Mouse (Mus musculus): ENCODE data around the gene Caly.
A peak's percentile ranks its signal among the peaks of the same experiment; 100 is the strongest.

Gene Caly

DNA sequence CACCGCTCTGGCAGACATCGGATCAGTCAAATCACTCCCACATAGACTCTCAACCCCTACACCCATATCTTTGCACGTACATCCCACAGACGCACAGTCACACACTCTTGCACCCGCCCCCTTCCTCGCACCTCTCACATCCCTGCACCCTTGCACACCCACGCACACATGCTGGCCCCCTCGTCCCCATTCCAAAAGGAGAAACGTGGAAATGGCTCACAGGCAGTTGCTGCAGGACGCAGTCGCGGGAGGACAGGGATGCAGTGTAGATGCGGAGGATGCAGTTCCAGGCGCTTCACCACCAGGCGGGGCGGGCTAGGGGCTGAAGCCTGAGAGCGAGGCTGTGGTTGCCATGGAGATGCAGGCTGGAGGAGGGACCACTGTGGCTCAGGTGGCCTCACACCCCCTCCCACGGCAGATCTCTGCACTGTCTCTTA, at the start of gene Caly:
Caly (minus strand) TSS at position 307 of the 437 bp plus-strand sequence.
- peak in 1 of 2 experiments; percentile 13 for DNase-seq (ENCODE audit: low spot score in 2 of 2)

DNA sequence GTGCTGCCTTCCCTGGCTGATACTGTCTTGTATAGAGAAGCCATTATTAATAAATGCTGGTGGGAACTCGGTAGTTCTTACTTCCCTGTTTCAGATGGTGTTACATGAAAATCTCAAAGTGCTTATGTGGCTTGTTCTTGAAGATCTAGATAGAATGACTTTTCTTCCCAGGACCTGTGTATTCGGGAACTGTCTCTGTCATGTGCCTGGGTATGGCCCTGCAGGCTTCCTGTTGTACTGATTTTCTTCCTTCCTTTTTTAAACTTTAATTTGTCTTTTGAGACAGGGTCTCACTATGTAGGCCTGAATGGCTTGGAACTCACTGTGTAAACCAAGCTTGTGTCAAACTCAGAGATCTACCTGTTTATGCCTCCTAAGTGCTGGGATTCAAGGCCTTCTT, 45.6 kb upstream of the Caly start:
- DNase-seq (ENCODE audit: low spot score in 2 of 2), result no peak

DNA sequence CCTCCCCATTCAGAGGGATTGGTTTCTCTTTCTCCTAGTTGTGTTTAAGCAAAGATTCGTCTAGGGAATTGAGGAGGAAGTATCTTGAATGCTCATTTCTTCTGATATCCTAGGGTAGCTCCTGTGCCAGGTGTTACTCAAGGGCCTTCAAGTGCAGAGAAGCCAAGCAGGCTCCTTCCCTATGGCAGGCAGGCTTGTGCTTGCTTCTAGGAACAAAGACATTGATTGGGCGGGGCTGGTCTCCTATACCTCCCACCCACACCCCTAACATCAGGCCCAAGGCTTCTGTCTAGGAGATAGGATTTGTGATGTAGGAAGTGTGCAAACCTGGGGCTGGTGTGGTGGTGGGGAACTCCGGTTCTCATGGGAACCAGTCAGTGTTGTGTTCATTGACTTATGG, 44.6 kb upstream of the Caly start:
- no peak for DNase-seq (ENCODE audit: low spot score in 2 of 2)

DNA sequence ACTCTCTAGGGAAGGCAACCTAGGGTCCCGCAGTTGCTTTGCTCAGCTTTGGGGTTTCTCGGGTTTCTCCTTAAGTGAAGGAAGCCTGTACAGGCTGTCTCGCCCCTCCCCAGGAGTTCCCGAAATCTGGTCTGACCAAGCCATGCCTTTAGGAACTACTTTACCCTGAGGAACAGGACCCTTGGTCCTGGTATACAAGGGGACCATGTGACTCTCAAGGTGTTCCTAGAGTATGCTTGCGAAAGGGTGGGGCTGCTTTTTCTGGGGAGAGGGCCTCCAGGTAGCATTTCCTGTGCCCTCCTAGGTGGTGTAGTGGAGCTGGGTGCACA, 43.6 kb upstream of the Caly start:
- DNase-seq (ENCODE audit: low spot score in 2 of 2), result no peak

DNA sequence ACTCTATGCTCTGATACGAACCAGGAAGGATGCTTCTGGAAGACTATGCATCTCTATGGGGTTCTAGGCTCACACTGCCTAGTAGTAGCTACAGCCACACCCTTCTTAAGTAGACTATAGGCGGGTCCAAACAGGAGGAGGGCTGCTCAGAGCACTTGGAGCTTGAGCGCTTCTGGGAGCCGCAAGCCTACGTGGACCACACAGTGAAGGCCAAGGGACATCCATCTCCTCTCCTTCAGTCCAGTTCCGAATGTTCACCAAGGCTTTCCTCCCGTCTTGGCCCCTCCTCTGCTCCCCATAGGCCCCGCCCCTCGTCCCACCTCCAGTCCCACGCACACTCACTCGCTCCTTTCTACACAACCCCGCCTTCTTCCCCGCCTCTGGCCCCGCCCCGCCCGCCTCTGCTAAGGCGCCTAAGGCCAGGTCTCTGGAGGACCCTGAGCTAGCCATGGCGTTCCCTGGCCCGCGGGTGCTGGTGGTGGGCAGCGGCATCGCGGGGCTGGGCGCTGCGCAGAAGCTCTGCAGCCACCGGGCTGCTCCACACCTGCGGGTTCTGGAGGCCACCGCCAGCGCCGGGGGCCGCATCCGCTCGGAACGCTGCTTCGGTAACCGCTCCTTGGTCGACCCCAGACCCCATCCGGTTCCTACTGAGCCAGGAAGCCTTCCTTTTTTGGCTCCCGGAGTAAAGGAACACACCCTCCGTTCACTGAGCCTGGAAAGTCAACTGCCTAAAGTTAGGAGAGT, 43.1 kb upstream of the Caly start:
- DNase-seq (ENCODE audit: low spot score in 2 of 2), result peak; percentile 81 to 89

DNA sequence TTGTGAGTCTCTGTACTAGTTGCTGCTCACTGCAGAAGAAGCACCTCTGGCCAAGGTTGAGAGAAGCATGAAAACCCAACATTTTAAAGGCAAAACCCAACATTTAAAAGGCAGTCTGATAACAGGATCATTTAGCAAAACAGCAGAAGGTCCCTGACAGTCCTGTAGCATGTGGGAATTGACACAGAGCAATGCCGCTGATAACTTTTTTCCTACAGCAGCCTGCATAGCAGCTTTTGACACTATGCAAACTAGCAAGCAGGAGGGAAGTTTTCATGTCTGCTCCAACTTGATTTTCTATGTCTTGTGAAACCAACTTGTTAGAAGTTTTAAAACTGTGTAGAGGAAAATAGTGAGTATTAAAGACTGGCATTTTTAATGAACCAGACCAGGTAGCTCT, 42.0 kb upstream of the Caly start:
- no peak for DNase-seq (ENCODE audit: low spot score in 2 of 2)

DNA sequence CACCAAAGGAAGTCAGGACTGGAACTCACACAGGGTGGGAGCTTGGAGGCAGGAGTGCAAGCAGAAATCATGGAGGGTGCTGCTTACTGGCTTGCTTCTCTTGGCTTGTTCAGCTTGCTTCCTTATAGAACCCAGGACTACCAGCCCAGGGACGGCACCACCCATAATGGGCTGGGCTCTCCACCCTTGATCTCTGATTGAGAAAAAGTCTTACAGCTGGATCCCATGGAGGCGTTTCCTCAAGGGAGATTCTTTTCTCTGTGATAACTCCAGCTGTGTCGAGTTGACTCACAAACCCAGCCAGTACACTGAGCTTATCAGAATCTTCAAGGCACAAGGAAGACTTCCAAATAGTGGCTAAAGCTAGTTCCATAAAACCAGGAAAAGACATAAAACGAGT, 40.4 kb upstream of the Caly start:
- DNase-seq (ENCODE audit: low spot score in 2 of 2), result no peak

DNA sequence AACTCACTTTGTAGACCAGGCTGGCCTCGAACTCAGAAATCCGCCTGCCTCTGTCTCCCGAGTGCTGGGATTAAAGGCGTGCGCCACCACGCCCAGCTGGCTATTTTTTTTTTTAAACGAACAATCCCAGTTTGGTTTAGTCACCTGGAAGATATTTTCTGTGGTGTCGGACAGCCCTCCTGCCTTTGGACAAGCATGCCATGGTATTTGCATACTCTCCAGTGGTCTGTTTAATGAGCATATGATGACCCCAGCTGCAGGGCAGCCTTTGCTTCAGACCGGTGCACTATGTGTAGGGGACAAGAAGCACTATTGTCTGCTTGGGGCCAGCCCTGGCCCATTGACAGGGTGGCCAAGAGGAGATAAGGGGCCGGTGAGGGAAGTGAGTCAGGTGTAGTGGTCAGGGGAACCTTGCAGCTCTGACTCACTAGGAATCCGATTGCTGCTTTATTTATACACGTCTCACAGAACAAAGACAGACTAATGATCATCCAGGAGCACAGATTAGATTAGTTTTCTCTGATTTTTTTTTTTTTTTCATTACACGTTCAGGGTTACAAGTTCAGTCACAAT, 39.1 kb upstream of the Caly start:
- DNase-seq (ENCODE audit: low spot score in 2 of 2), result no peak

DNA sequence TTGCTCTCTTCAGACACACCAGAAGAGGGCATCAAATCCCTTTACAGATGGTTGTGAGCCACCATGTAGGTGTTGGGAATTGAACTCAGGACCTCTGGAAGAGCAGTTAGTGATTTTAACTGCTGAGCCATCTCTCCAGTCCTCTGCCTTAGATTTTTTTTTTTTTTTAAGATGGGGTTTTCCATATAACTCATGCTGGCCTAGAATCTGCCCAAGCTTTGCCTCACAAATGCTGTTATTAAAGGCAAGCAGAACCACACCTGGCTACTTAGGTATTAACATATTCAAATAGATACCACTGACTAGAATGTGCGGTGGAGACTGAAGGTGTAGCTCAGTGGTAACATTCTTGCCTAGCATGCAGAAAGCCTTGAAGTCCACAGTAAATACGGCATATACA, 38.1 kb upstream of the Caly start:
- no peak for DNase-seq (ENCODE audit: low spot score in 2 of 2)

DNA sequence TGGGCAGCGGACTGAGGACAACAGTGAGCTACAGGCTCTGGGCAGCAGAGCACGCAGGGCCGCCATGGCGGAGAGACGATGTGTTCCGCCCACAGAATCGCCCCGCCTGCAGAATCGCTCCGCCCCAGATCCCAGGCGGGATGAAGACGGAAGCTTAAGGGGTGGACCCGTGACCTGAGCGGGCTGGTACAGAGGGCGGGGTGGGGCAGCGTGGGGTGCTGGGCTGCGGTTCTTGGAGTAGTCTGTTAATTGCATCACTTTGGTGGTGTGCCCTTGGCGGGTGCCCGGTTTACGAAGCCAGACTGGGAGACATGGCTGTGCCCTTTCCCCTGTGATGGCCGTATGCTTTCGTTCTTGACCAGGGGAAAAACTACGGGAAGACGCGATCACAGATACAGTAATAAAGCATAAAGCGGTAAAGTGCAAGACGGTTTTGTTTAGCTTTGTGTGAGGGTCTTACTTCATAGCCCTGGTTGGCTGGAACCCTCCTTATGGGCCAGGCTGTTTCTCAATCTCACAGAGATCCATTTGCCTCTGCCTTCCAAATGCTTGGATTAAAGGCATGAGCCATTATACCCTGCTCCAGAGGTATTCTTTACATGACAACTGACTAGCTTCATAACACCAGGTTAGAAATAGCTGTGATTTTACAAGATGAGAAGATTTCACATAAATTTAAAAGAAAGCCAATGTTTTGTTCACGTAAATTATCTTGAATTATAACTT, 34.1 kb upstream of the Caly start, which contains the start of gene Echs1:
Echs1 (minus strand) TSS at position 148 of the 726 bp plus-strand sequence.
- DNase-seq (ENCODE audit: low spot score in 2 of 2), result peak; percentile 86 to 88

DNA sequence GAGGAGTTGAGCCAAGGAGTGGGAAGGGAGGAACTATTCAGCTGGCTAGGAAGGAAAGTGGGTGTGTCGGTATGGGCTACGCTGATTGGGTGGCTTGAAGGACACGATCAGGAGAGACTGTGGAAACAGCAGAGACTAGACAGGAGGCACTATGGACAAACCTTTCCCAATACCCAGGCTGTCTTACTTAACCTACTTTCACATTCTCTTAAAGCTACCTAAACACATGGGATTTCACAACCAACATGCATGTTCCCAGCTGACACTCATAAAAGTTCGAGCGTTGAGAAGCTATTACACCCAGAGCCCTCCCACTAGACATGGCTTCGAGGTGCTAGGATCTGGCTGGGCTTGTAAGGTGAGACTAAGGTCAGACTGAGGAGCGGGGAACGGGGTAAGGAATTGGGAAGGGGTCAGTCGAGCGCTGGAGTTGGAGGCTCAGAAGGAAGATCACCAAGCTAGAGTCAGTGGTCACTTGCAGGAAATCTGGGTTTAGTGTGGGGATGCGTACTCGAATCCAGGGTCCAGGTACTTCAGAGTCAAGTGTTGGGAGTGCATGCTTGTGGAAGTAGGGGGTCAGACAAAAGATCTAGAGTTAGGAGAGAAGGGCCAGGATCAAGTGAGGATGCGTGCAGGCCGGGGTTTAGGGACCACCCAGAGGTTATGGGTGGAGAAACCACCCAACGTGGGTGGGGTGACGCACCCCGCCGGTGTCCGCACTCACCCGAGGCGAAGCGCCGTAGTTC, 33.4 kb upstream of the Caly start, which contains the start of gene Paox:
Paox (plus strand) TSS at position 217 of the 746 bp plus-strand sequence.
- no peak for DNase-seq (ENCODE audit: low spot score in 2 of 2)

DNA sequence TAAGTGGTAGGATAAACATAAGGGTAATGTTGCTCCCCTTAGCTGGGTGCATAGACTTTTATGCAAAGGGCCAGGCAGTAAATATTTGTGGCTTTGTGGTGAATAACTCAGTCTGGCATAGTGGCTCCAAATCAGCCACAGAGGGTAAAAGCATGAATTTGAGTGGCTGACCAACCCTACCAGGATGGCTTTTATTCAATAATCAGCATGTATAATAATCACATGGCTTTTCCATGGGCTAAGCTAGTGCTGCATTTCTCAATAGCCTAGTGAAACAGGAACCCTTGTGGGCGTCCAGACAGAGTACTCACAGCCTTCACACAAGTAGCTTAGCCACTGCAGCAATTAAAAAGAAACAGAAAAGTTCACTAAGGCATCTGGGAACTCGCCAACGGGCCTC, 29.6 kb upstream of the Caly start:
- DNase-seq (ENCODE audit: low spot score in 2 of 2), result no peak

DNA sequence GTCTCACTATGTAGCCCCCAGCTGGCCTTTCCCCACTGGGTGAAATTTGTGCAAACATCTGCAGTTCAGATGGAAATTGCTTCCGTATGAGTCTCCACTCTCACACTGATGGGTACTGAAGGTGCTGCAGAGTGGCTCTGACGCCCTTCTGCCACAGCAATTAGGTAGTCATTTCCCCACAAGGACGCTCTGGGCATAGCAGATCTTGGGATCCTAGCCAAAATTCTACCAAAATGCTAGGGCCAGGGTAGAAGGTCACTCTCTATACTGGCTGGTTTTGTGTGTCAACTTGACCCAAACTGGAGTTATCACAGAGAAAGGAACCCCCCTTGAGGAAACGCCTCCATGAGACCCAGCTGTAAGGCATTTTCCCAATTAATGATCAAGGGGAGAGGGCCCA, 21.7 kb upstream of the Caly start:
- DNase-seq (ENCODE audit: low spot score in 2 of 2), result no peak

DNA sequence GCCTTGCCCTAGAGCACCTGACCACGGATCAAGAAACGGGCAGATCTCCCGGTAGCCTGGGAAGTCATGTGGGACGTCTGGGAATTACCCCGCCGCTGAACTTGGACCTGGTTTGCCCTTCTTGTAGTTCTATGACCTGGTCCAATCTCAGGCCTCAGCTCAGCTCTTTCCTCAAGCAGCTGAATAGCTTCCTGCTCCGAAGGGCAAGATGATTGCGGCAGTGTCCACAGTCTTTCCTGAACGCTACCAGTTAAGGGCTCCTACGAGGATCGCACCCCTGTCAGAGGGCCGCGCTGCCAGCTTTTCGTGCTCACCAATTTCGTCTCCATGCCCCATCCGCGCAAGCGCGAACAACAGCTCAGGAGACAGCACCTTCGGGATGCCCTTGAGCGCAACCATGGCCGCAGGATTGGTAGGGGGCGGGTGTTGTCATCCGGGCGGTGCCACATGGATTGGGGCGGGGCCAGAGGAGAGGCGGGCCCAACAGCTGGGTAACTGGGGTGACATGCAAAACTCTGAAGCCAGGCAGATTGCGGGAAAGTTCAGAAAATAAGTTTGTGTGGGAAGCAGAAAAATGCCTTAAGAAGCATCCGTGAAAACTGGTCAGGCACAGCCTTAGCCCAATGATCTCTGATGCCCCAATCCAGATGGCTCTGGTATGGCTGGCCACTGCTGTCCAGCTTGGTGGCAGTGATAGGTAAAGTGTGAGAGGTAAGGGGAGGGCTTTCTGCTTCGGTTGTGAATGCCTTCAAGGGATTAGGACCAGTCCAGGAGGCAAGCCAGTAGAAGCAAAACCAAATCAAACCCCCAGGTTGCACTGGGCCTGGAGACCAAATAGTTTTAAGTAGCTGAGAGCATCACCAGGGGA, 19.9 kb upstream of the Caly start, which contains the start of gene Fuom:
Fuom (minus strand) TSS at position 449 of the 868 bp plus-strand sequence.
- DNase-seq (ENCODE audit: low spot score in 2 of 2), result peak; percentile 57 to 78

DNA sequence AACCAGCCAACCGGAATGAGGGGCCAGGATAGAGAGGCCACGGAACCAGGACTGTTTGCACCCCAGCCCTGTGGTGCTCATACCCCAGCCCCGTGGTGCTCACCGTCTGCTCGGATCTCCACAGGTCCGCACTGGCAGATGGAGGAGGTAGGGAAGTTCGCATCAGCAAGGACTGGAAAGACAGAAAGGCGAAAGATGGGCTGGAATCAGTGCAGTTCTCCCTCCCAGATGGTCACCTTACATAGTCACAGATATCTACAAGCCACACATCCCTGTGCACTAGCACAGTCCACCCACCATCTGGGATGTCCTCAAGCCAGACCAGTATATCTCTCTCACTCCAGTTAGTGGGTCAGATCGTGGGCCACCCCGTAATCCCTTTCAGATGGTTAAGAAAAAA, 19.1 kb upstream of the Caly start:
- no peak for DNase-seq (ENCODE audit: low spot score in 2 of 2)

DNA sequence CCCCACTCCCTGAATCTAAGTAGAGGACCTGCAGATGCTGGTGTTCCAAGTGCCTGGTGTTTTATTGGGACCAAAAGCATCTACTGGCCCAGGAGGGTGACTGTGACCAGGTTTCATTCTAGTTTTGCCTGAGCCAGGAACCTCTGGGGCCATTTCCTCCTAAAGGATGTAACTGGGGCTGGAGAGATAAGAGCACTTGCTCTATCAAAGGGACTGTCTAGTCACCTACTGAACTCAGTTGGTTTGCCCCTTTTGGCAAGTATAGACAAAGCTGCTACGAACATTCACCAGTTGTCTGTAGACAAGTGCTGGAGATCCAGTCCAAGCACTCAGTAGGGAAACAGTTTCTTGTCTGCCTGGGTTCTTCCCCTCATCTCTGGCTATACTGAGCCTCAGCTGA, 16.1 kb upstream of the Caly start:
- DNase-seq (ENCODE audit: low spot score in 2 of 2), result no peak

DNA sequence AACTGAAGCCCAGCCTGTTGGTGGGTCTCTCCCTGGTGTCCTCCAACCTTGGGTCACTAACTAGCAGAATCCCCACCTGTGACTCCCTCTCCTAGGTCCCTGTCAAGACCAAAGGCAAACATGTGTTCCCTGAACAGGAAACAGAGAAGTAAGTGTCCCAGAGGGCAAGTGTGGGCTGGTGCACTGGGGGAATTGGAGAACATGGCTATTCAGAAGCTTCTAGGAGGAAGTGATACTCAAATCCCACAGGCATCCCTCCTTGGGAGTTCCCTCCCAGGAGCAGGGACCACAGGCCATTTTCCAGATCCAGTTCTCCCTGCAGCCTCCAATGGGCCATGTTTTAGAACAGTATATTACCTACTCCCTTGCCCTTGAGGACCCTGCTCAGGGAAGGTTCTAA, 13.7 kb upstream of the Caly start:
- DNase-seq (ENCODE audit: low spot score in 2 of 2), result no peak

DNA sequence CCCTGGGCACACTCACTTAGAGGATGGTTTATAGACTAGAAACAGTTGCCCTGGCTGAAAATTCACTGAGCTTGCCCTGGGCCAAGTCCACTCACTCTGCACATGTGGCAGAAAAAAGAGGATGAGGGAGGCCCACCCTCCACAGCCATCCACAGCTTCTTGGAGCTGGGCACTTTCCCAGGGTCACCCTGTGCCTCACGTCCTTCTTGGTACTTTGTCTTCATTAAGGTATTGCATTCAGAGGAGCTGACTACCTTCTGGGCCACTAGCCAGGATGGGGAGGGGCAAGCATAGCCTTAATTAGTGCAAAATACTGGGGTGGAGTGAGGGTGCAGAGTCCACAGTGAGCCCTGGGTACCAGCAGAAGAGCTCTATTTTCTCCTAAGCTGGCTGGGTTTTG, 13.2 kb upstream of the Caly start:
- DNase-seq (ENCODE audit: low spot score in 2 of 2), result no peak

DNA sequence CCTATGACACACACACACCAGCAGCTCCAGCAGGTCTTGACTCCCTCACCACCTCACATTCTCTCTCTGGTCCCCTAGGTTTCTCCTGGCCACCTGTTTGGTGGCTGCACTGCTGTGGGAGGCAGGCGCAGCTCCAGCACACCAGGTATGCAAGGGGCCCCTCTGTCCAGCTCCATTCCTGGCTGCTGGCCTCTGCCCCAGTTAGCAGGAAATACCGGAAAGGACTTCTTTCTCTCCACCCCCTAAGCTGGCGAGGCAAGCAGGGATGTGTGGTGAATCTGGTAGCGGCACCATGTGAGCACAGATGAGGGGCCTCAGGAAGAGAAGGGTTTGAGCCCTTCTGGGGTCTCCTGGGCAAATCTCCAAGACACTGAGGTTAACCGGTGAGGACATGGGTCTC, 12.6 kb upstream of the Caly start:
- DNase-seq (ENCODE audit: low spot score in 2 of 2), result no peak

DNA sequence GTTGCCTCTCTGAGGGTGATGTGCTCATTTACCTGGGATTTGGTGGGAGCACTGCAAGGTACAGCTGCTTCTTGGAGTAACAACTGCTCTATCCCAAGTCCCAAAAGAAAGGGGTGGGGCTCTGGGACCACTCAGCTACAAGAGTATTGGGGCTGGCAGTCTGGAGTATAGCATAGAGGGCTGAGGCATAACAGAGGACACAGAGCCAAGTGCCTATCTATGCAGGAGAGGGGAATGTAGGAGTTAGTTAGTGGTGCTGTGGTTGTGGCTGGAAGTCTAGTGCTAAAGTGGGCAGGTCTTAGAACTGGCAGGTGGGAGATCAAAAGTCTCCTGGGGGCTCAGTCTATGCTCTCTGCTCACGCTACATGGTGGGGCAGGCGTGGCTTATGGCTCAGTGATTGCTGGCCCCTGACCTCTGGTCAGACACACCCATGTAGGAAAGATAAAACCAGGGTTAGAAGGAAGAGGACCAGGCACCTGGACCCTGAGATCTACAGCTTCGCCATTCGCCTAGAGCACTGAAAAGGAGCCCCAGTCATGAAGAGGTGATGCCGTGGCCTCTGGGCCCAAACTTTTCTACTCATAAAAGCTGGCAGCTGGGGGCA, 10.7 kb upstream of the Caly start, which contains the start of gene Prap1:
Prap1 (plus strand) TSS at position 472 of the 605 bp plus-strand sequence.
- DNase-seq (ENCODE audit: low spot score in 2 of 2), result no peak

DNA sequence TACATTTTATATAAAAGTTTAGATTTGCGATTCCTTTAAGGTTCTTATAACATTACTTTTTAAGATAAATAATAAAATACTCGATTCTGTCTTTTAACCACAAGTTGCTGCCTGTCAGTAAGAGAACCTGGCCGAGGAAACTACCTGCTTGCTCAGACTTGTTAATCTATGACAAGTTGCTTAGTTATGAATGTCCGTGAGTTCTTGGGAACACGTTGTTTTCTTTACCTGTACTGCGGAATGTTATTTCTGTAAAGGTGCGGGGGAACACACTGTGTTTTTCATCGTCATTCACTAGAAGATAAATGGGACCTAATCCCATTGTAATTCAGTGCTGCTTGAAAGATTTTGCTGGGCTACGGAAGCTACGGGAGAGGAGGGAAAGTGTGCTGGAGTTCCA, 8.3 kb upstream of the Caly start:
- no peak for DNase-seq (ENCODE audit: low spot score in 2 of 2)

Measured in natural killer cell, adult 2 months (primary cell).